Mouse (Mus musculus) G1E (cell line): Measurements from ENCODE around the gene Rapgef2.

Experiments
- CTCF ChIP-seq: IDR thresholded peaks from 2 replicates; pipeline ENCODE4 v1.5.1; 2012; ENCODE audit warnings: low read depth, low read length, inconsistent platforms, mixed read lengths
- GATA1 ChIP-seq: IDR thresholded peaks from 2 replicates; pipeline ENCODE4 v1.6.1; 2012; ENCODE audit warnings: borderline replicate concordance, low read length, inconsistent platforms, mixed read lengths
- GATA2 ChIP-seq: IDR thresholded peaks from 2 replicates; pipeline ENCODE4 v1.6.1; 2012; ENCODE audit warnings: low read depth, low read length, inconsistent platforms, borderline replicate concordance

GRCm38 (mm10) chr3:79206524-79206923 lies 79.8 kb downstream of the Rapgef2 start:
- TF ChIP-seq GATA2 (no peak), CTCF (no peak), GATA1 (no peak)
